Mouse (Mus musculus) heart, postnatal 14 days (tissue): ENCODE measurements around the gene Hdac9. TPM values are rescaled to one million over a fixed set of nuclear protein-coding genes. Genes with fewer than 3 reads are reported as not detected.
A peak's percentile ranks its signal among the peaks of the same experiment; 100 is the strongest.

Experiments used
- DNase-seq, 2 experiments: peaks; one replicate each; pipeline ENCODE4 v3.0.0; 2021 to 2022
- intact Hi-C: fragments of 180-260 bp; cut with DNase I; formaldehyde crosslinking; loops from one replicate; pipeline ENCODE4 v1.15.1; 2025
- total RNA-seq, 2 experiments: library from RNA; stranded (reverse); gene quantifications; 2 replicates each; pipeline ENCODE4 v1.2.3; 2021

Hdac9 gene
- total RNA-seq, 2 experiments from 2014 or later: 17.0 to 21.0 TPM

DNA sequence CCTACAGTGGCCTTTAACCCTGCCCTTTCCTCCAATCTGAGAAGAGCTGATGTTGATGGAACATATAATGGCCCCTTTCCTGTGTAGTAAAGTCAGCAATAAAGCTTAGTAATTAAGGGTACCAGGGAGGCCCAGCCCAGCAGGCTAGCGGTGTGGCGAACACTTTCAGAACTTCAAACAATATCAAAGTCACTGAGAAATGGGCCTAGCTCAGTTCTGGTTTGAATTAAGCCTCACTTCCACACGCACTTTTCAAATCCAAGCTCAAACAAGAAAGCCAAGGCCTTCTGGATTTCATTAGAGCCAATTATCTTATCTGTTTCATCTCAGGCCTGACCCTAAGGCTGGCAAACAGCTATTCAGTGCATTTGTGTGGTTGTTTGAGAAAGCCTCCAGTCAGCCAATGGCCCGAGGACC, 716.9 kb downstream of the Hdac9 start:
- DNase-seq: no peak
- intact Hi-C loops: loop anchor here (5.0 kb wide), 2 partner anchors 232 to 457 kb away; no protein-coding TSS in a partner anchor

- no peak for DNase-seq
- intact Hi-C loops: no loop called here
These were observed 721.6 kb downstream of the Hdac9 start for GRCm38 (mm10) chr12:34195155-34195828.

GRCm38 (mm10) chr12:34194116-34194515, 722.8 kb downstream of the Hdac9 start:
- DNase-seq: no peak
- intact Hi-C loops: no loop called here

GRCm38 (mm10) chr12:34191246-34191645, 725.6 kb downstream of the Hdac9 start:
- intact Hi-C loops: no loop called here
- no peak for DNase-seq

DNA sequence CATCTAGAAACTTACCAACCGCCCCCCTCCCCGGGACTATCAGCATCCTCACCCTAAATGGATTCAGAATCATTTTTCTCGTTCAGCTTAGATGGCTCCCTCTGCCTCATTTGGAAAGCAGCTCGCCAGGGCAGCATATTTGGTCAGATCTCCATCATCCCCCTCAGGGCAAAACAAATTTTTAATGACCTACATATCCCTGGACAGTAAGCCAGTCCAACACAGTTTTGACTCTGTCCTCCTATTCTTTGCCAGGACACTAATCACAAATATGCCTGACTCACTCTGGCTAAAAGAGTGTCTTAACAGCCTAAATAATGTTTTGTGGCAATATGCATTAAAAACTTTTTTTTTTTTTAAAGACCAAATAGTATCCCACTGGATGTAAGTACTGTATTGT, 738.0 kb downstream of the Hdac9 start:
- DNase-seq: no peak
- intact Hi-C loops: no loop called here

- intact Hi-C loops: no loop called here
- no peak for DNase-seq
These were observed 740.1 kb downstream of the Hdac9 start for GRCm38 (mm10) chr12:34176790-34177189.

DNA sequence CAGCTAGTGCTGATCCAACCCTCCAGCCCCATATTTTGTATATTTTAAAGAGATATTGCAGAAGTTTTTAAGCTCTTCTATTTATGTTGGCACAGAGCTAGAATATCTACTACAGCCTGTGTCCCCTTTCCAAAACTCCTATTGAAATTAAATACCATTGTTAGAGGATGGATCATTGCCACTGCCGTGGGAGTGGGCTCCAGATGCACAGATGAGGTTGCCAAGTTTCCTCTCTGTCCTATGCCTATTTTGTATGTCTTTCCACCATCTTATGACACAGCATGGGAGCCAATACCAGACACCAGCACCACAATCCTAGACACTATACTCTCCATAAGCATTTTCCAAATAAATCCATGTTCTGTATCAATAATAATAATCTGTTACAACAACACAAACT, 743.9 kb downstream of the Hdac9 start:
- intact Hi-C loops: no loop called here
- DNase-seq: no peak

DNA sequence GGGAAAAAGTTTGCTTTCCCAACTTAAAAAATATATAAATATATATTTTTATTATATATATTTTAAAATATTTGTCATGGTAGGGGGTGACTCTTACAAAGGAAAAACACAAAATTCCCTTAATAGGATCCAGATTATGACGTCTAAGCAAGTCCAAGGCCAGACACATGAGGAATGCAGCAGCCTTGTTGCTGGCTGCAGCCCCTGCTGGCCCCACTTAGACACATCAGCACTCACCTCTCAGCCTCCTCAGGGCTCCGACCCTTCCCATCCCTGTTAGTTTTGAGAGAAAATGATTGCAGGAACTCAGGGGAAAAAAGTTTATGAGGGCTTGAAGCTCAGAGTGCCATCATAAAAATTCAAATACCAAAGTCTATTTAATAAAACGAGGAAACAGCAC, 746.3 kb downstream of the Hdac9 start:
- intact Hi-C loops: no loop called here
- DNase-seq: no peak

DNA sequence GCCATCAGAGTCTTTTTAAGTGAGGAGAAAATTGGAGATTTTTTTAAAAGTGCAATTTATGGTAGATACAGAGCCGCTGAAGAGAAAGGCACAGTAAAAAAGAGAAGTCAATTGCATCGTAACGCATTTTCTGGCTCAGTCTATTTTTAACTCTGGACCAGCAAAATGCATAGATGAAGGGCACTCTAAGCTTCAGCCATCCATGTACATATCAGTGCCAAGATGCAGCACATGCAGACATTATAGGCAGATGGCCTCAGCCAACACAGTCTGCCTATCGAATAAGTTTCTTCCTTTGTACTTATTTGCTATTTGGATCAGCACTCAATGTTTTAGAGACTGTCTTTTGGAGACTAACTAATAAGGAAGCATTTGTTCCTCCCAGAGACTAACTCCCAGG, 751.2 kb downstream of the Hdac9 start:
- DNase-seq: no peak
- intact Hi-C loops: no loop called here

DNA sequence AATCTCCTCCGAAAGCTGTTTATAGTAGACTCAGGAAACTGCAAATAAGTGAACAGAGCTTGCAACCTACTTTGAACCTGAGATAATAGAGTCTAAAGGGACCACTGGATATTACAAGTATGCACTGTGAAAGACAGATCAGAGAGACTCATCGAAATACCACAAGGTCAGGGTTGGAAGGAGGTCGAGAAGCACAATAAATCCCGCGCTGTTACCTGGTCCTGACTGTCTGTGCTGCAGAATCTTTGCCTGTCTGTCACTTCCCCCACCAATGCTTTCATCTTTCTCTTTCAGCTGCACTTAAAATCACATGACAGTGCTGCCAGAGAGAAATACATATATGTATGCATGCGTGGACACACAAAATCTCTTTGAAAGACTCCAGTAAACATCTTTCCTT, 760.6 kb downstream of the Hdac9 start:
- intact Hi-C loops: no loop called here
- no peak for DNase-seq

DNA sequence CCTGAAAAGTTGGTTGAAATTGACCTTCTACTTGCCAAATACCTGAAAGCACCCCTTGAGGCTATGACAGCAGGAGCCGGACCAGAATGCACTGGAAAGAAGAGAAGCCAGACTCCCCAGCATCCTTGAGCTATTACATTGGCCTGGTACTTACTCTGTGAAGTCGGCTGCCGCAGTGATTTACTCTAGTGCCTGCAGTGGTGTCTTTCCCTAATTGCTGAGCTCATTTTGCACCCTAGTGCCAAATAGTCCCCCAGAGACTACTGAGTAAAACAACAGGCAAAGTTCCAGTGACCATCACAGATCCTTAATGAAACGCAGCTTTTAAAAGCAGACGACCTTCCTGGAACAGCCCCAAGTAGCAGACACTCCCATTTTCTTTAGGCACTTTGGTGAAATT, 761.2 kb downstream of the Hdac9 start:
- intact Hi-C loops: no loop called here

DNA sequence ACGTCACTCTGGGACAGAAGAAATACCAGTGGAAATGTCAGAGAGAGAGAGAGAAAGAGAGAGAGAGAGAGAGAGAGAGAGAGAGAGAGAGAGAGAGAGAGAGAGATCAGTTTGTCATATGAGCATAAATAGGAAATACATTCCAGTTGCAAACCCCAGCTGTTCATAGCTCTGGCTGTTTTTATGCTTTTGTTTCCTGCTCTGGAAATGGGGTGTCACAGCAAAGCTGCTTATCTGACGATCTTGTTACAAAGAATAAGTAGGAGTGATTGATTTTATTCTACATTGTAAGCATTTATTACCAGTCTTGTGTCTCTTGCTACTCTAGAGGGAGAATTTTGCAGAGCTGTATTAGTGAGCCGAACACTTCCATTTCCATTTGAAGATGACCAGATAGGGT, 762.1 kb downstream of the Hdac9 start:
- no peak for DNase-seq

More for the DNA sequence above, 761.2 kb downstream of the Hdac9 start:
- peak; percentile 2 to 21 for DNase-seq

DNA sequence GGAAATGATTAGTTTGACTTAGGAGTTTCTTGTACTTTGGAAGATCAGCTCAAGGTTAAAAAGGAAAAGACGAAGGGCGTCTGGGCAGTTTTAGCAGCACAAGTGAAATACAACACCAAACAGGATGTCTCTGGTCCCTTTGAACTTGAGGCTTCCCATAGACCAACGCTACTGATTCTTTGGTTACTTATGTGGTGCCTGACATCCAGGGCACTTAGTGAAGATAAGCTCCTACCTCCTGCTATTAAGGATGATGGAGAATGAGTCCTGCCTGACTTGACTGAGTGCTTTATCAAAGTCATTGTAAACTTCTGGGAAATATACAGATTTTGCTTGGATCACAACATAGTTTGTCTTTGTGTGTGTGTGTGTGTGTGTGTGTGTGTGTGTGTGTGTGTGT, 765.6 kb downstream of the Hdac9 start:
- intact Hi-C loops: no loop called here
- no peak for DNase-seq

More for the DNA sequence above, 762.1 kb downstream of the Hdac9 start:
- intact Hi-C loops: no loop called here

DNA sequence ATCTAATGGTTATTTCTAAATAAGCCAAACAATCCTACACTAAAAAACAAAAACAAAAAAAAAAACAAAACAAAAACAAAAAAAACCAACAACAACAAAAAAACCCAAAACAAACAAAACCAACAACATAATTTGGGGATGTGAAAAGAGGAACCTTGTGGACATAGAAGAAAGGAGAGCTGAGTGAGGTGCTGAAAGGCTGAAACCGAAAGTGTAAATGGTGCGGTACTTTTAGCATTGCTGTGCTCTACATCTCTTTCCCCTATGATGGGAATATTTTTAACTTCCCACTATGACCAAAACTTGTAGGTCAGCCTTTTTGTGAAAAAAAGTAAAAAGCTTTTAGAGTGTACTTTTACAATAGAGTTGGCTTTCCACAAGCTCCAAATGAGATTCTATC, 774.2 kb downstream of the Hdac9 start:
- DNase-seq: no peak
- intact Hi-C loops: no loop called here

DNA sequence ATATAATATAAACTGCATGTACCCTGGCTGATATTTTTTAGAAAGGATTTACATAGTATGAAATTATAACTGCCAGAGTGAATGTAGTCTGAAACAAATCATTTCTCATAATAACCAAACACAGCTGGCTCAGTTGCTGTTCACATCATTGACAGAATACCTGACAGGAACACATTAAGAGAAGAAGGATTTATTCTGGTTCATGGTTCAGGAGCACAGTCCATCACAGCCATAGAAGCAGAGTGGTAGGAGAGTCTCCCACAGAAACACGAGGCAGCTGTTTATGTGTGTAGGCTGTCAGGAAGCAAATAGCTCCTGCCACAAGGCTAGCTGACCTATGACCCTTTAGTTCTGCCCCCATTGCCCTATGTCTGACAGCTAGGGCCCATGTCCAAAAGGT, 803.6 kb downstream of the Hdac9 start:
- intact Hi-C loops: no loop called here
- DNase-seq: no peak

DNA sequence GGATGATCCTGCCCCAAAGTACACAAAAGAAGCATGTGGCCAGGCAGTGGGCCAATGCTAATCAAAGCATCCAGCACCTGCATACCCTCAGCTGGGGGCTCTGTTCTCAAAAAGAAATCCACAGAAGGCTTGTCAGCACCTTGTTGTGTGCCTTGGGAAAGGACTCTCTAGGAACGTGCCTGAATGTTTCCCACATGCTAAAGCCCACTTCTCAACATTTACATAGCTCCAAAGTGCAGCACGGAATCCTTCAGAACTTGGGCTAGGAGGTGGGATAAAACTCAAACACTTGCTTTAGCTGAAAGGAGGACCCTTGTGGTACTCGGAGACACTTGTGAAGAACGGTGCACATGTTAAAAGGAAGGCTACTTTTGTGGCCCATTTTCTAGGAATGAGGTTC, 823.9 kb downstream of the Hdac9 start:
- DNase-seq: no peak
- intact Hi-C loops: no loop called here

DNA sequence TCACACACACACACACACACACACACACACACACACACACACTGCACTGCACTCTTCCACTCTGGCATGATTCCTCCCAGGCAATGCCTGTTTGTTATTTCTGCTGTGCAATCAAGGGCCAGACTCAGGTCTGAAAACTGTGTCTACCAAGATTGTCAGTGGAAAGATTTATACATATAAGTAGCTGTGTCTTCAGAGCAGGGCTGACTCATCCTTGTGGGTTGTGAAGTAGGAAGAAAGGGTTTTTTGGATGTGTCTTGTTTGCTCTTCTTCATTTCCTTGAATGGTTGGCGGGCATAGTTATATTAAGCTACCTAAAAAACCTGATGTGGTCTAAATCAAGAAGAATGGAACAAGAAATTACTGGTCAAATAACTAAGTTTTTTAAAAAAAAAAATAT, 825.0 kb downstream of the Hdac9 start:
- no peak for DNase-seq
- intact Hi-C loops: no loop called here

DNA sequence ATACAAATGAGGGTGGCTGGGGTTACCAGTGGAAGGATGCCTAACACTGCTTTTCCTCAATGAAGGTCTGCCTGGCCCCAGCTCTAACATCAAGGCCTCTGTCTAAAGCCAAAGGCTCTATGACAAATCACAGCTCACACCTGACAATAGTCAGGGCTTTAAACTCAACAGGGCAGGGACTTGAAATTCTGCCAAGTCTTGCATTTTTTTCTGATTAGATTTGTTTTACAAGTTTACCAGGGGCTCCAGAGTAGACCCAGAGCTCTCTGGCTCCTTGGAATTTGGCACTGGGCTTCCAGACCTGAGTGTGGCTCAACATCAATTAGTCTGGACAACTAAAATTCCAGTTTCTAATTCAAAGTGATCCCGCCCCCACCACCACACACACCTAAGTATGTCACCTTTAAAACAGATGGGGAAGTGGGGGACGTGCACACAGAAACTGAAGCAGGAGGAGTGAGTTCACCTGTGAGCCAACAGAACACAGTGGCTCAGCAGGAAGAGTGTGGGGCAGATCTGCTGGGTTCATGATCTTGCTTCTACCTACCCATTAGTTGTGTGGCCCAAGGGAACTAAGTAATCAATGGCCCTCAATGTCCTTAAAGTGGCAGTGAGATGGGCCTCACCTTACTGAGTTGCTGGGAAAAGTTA, 829.5 kb downstream of the Hdac9 start:
- DNase-seq: no peak
- intact Hi-C loops: no loop called here

- no peak for DNase-seq
- intact Hi-C loops: no loop called here
These were observed 839.9 kb downstream of the Hdac9 start for GRCm38 (mm10) chr12:34076981-34077380.

DNA sequence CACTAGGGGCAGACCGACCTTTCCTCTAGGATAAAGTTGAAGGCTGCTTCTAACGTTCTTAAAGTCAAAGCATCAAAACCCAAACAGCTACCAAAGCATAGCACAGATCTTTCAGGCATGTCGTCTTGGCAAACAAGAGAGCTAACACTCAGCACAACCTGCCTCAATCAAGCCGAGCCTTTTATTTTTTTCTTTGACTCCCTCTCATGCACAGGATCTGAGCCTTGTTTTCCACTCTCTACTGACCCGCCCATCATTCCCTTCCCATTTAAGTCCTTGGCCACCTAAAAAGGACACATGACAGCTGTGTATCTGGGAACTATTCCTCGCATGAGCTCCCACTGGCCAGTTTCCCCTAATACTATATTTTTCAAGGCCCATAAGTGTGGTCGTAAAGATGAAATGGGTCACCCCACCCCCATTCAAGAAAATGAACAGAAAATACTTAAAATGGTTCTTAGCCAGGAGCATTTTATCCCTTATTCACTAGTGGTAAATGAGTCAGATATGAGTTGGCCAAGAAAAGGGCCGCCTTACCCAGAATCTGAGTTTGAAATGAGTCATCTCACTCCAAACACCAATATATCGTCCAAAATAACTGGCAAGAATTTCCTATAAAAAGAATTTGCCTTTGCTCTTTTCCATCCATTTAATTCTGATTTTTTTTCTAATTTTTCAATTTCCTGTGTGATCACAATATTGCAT, 840.9 kb downstream of the Hdac9 start:
- intact Hi-C loops: no loop called here
- no peak for DNase-seq

DNA sequence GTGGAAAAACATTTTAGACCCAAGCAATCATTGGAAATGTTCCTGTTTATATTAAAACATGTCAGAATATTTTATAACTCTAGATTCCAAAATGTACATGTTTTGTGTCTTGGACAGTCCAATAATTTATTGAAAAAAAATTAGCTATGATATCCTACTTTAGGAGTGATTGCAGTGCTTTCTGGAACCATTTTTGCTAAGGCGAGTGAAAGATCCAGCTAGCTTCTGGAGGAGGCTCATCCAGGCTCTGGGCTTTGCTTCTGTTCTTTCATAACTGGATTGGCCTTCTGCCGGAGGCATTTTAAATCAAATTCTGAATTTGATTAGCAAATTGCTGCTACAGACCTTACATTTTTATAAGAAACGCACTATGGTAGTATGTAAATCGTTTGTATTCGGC, 864.4 kb downstream of the Hdac9 start:
- DNase-seq: no peak
- intact Hi-C loops: no loop called here

DNA sequence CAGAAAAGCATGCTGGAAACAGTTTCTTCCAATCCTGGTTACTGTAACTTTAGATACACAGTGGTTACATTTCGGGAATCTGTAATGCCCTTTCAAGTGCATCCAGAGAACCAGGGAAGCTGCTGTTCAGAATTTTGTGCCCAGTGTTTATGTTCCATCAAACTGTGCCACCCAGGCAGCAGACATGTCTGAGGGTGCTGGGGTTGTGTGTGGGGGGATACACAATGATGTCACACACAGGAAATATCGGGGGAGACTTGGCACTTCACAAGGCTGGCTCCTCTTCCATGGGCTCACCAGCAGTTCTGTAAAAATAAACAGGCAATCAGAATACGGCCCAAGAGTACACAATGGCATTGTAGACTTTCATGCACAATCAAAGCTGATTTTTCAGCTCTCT, 864.9 kb downstream of the Hdac9 start:
- intact Hi-C loops: no loop called here

More for the DNA sequence above, 864.9 kb downstream of the Hdac9 start:
- no peak for DNase-seq
